Mouse (Mus musculus) forebrain, embryonic 16.5 days (tissue): ENCODE results near the gene Tdp1. TPM values are rescaled to one million over a fixed set of nuclear protein-coding genes. Genes with fewer than 3 reads are reported as not detected.

Experiments
- ATAC-seq: fragments of 200-750 bp; cut with Nextera tagmentation; 2 replicates; pipeline ENCODE4 v1.8.0; 2017; ENCODE audit warnings: mild to moderate bottlenecking, moderate library complexity
- H3K27ac ChIP-seq: fragments of 300-500 bp; sonication (generic); 2 replicates; pipeline ENCODE4 v1.5.1; 2014; ENCODE audit warnings: low read length, control low read depth
- H3K27me3 ChIP-seq: fragments of 300-500 bp; sonication (generic); replicated peaks from 2 replicates; pipeline ENCODE4 v1.6.1; 2014; ENCODE audit warnings: low read length; ENCODE audit not compliant: control insufficient read depth, insufficient read depth
- H3K36me3 ChIP-seq: fragments of 300-500 bp; sonication (generic); 2 replicates; pipeline ENCODE4 v1.6.1; 2014; ENCODE audit not compliant: control insufficient read depth, insufficient read depth
- H3K4me1 ChIP-seq: fragments of 300-500 bp; sonication (generic); replicated peaks from 2 replicates; pipeline ENCODE4 v1.6.1; 2014; ENCODE audit warnings: low read length; ENCODE audit not compliant: control insufficient read depth, insufficient read depth
- H3K4me2 ChIP-seq: fragments of 300-500 bp; sonication (generic); 2 replicates; pipeline ENCODE4 v1.6.1; 2014; ENCODE audit warnings: mild to moderate bottlenecking, low read length, control low read depth
- H3K4me3 ChIP-seq: fragments of 300-500 bp; sonication (generic); replicated peaks from 2 replicates; pipeline ENCODE4 v1.5.1; 2014; ENCODE audit warnings: mild to moderate bottlenecking, low read length, control low read depth
- H3K9ac ChIP-seq: fragments of 300-500 bp; sonication (generic); replicated peaks from 2 replicates; pipeline ENCODE4 v1.6.1; 2014; ENCODE audit warnings: low read depth, low read length, control low read depth
- H3K9me3 ChIP-seq: fragments of 300-500 bp; sonication (generic); 2 replicates; pipeline ENCODE4 v1.6.1; 2016; ENCODE audit warnings: low read length; ENCODE audit not compliant: control insufficient read depth
- WGBS: fragments of 180-500 bp; shearing (Covaris S2); extraction: QIAGEN DNeasy Blood & Tissue Kit; methylation state at CpG from one replicate; pipeline ENCODE4 v1.1.7; 2014; 5-methylcytosine and 5-hydroxymethylcytosine counted together
- microRNA-seq: library from miRNA; unstranded; fragments of <30 nt; microRNA quantifications from one replicate; pipeline ENCODE4, GENCODE M21; 2017
- polyA plus RNA-seq: library from polyadenylated mRNA; unstranded; fragments of >200 nt; fragmentation: Nextera tagmentation; extraction: Ambion mirVana; gene quantifications from 2 replicates; pipeline ENCODE4 v1.2.1, GENCODE M21; 2015

Tdp1 gene
- polyA plus RNA-seq, 1 experiment from 2014 or later: 73.7 TPM

DNA sequence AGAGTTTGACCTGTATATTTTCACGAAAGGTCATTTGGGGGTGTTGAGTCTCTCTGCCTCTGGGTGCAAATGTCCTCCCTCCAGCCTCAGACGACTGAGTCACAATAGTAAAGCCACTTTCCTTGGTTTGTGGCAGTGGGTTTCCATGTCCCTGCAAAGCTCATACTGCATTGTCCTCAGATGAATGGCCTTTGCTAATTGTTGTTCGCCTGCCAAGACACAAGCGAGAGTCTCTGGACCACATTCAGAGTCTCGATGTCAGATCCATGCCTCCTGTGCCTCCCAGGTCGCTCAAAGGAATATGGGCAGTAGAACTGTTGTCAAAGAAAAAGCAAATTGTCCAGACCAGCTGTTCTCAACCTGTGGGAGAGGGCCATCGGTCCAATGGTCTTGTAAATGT lies 116.1 kb downstream of the Tdp1 start:
- H3K4me1 ChIP-seq: peaks cover 7% of the 10 kb centered on the region
- H3K9me3 ChIP-seq: no peaks in the 10 kb centered on the region
- H3K4me2 ChIP-seq: no peak overlapping the region
- 47% methylated on average over 7 of the region's 7 CpGs for WGBS
- no peak overlapping the region for H3K9ac ChIP-seq
- H3K27ac ChIP-seq: no peak overlapping the region
- no peak for ATAC-seq
- no peaks in the 10 kb centered on the region for H3K27me3 ChIP-seq
- no peak overlapping the region for H3K4me3 ChIP-seq
- H3K36me3 ChIP-seq: no peaks in the 10 kb centered on the region

DNA sequence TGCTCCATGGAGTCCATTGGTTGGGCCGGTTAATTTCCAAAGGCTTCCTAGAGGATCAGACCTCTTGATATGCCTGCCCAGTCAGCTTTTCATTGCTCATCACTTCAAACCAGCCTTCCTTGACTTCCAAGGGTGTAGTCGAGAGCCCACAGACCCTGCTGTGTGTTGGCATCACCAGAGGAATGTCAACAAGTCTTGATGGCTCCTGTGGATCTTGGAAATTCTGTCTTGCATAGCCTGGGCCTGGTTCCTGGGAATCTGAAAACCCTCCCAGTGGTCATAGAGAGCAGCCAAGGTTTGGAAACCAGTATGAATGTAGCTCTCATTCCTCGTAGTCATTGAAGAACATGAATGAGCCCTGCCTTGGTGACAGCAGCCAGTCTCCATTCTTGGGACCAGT lies 116.9 kb downstream of the Tdp1 start:
- peaks cover 7% of the 10 kb centered on the region for H3K4me1 ChIP-seq
- no peak overlapping the region for H3K4me3 ChIP-seq
- no peaks in the 10 kb centered on the region for H3K36me3 ChIP-seq
- no peak for ATAC-seq
- no peak overlapping the region for H3K27ac ChIP-seq
- H3K9ac ChIP-seq: no peak overlapping the region
- WGBS: 93% methylated on average over 3 of the region's 3 CpGs
- no peaks in the 10 kb centered on the region for H3K9me3 ChIP-seq
- no peaks in the 10 kb centered on the region for H3K27me3 ChIP-seq
- H3K4me2 ChIP-seq: no peak overlapping the region

DNA sequence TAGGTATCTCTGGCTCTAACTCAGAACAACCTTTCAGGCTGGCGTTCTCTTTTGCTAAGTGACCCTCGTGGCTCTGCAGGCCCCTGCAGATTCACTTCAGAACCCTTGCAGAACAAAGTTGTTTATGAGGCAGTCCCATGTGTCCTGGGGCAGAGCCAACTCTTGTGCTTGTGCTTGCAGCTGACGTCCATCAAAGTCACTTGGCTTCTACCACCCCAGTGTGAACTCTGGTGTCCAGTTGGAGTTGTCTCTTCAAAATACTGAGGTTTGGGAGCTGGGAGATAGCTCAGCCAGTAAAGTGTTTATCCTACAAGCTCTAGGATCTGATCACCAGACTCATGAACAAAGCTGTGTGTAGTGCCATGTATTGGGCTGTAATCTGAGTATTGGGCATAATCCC lies 117.6 kb downstream of the Tdp1 start:
- no peak for ATAC-seq
- Histone ChIP-seq H3K4me3 (no peak overlapping the region), H3K4me2 (no peak overlapping the region), H3K27ac (no peak overlapping the region), H3K9me3 (no peaks in the 10 kb centered on the region), H3K36me3 (no peaks in the 10 kb centered on the region), H3K4me1 (peaks cover 7% of the 10 kb centered on the region), H3K27me3 (no peaks in the 10 kb centered on the region), H3K9ac (no peak overlapping the region)
- 83% methylated on average over 3 of the region's 3 CpGs for WGBS

DNA sequence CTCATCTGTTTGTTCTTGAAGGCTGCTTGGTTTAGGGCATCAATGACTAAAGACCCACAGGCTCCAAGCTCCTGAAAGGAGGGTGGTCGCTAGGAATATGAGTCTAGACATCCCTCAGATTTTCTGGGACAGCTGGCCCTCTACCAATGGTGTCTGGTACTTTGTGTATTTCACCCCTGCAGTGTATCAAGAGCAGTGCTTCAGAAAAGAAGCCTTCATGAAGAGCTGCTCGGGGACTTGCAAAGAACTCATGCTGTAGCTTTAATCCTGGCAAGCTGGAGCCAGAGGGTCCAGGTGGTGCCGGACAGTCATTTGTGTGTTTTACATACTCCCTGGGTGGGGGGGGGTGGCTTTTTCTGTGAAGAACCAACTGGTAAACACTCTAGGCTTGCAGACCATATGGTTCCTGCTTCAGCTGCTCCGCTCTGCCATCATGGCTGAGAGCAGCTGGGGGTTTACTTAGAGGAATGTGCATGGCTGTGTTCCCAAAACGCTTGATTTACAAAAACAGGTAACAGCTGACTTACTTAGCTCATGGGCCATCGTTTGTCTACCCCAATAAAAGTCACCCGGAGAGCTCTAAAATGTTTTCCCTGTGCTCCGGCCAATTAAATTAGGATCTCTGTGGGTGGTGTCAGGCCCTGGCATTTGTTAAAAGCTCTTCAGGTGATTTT lies 118.7 kb downstream of the Tdp1 start:
- H3K27ac ChIP-seq: no peak overlapping the region
- no peaks in the 10 kb centered on the region for H3K27me3 ChIP-seq
- H3K4me1 ChIP-seq: peaks cover 7% of the 10 kb centered on the region
- 10% methylated on average over 8 of the region's 8 CpGs for WGBS
- H3K4me2 ChIP-seq: no peak overlapping the region
- H3K4me3 ChIP-seq: no peak overlapping the region
- no peaks in the 10 kb centered on the region for H3K9me3 ChIP-seq
- H3K9ac ChIP-seq: no peak overlapping the region
- peak; percentile 88 for ATAC-seq
- no peaks in the 10 kb centered on the region for H3K36me3 ChIP-seq

Small RNAs within 50 kb of the gene (microRNA-seq; reads per million reads assigned to microRNA genes)
- not detected for gene Gm23291

Other genes starting within 250 kb of the Tdp1 start
- gene Efcab11, start 78 bp upstream of the Tdp1 start, polyA plus RNA-seq: 7.1 and 9.8 TPM in 2 replicates
- 0.90 and 1.3 TPM in 2 replicates for gene Kcnk13, start 80.0 kb downstream of the Tdp1 start, polyA plus RNA-seq
- gene Psmc1, start 225.6 kb downstream of the Tdp1 start, polyA plus RNA-seq: 275 and 276 TPM in 2 replicates